ENCODE assay signal across 25 mouse cellular contexts in genomic region chr1:75797793-75798192, GRCm38 (mm10).
A peak's percentile ranks its signal among the peaks of the same experiment; 100 is the strongest.
DNase-seq lines count a peak whose midpoint lies in the region; ATAC-seq lines count a peak whose summit lies in the region.
"Had no signal": no experiment of that assay in that cellular context is flagged by ENCODE, and none has a peak within 500 bp of the region (broad histone marks: within the 10 kb centered on the region; RNA-seq: fewer than 3 reads in every experiment).

No protein-coding gene starts in this region.

- no peak for ATAC-seq in hindbrain, embryonic 13.5 days (ENCODE audit: low FRiP score)
- no peak; the same call in 1 of the 2 replicates for ATAC-seq in midbrain, embryonic 14.5 days (ENCODE audit: low FRiP score, low TSS enrichment)
- ATAC-seq in midbrain, embryonic 15.5 days (replicated peaks), result no peak
- peak; percentile 74 for ATAC-seq in forebrain, embryonic 14.5 days
- ATAC-seq in megakaryocyte progenitor cell, adult 5-6 weeks (replicated peaks; ENCODE audit: poor library complexity), result no peak
- ATAC-seq: CD4-positive, CD25-positive, alpha-beta regulatory T cell, adult 4 months; intestine, embryonic 15.5 days; liver, postnatal 0 days; lung, postnatal 0 days had no signal

- H3K4me1 ChIP-seq in hindbrain, embryonic 10.5 days (replicated peaks), result peaks cover 29% of the 10 kb centered on the region
- H3K4me1 ChIP-seq in hindbrain, embryonic 13.5 days (replicated peaks), result peaks cover 21% of the 10 kb centered on the region
- peaks cover 11% of the 10 kb centered on the region; the same call in 1 of the 2 replicates for H3K4me1 ChIP-seq in midbrain, embryonic 14.5 days (ENCODE audit: control insufficient read depth, insufficient read depth, low read length)
- H3K4me1 ChIP-seq in midbrain, embryonic 15.5 days, result peaks cover 4% of the 10 kb centered on the region
- peaks cover 13% of the 10 kb centered on the region for H3K4me1 ChIP-seq in forebrain, embryonic 14.5 days (ENCODE audit: control insufficient read depth, insufficient read depth, low read length)
- H3K4me1 ChIP-seq: intestine, embryonic 15.5 days had no signal

- DNase-seq in hindbrain, embryonic 10.5 days (ENCODE audit: low spot score), result no peak
- DNase-seq in midbrain, embryonic 14.5 days, result peak; percentile 25
- peak; percentile 68 for DNase-seq in forebrain, embryonic 14.5 days (ENCODE audit: low spot score)
- no peak for DNase-seq in yolk sac, embryonic 10.5 days (ENCODE audit: low spot score)
- DNase-seq: adrenal gland, adult 2 months; cerebellum, adult 18-20 months; cerebellum, postnatal 14 days; gastrocnemius, adult 2 months; kidney, adult 8-10 months; kidney, postnatal 10 days; liver, postnatal 0 days; right cerebral cortex, postnatal 25 days; spleen, adult 18-20 months had no signal

- 45% methylated on average over 6 of the region's 6 CpGs for WGBS in hindbrain, embryonic 10.5 days
- 32% methylated on average over 6 of the region's 6 CpGs for WGBS in hindbrain, embryonic 13.5 days
- WGBS in midbrain, embryonic 14.5 days, result 31% methylated on average over 6 of the region's 6 CpGs
- WGBS in midbrain, embryonic 15.5 days, result 20% methylated on average over 6 of the region's 6 CpGs
- WGBS in forebrain, embryonic 14.5 days, result 14% methylated on average over 6 of the region's 6 CpGs

- H3K9ac ChIP-seq in hindbrain, embryonic 13.5 days, result no peak overlapping the region; the same call in 1 of the 2 replicates
- H3K9ac ChIP-seq in midbrain, embryonic 14.5 days (replicated peaks; ENCODE audit: low read length), result no peak overlapping the region
- no peak overlapping the region for H3K9ac ChIP-seq in midbrain, embryonic 15.5 days
- H3K9ac ChIP-seq in forebrain, embryonic 14.5 days (ENCODE audit: low read length), result no peak overlapping the region
- H3K9ac ChIP-seq: embryonic facial prominence, embryonic 13.5 days; hindbrain, embryonic 12.5 days; intestine, embryonic 15.5 days; limb, embryonic 12.5 days; liver, postnatal 0 days had no signal

- peak overlapping the region; percentile 19; the same call in 1 of the 2 replicates for H3K27ac ChIP-seq in hindbrain, embryonic 10.5 days
- no peak overlapping the region for H3K27ac ChIP-seq in hindbrain, embryonic 13.5 days
- no peak overlapping the region for H3K27ac ChIP-seq in midbrain, embryonic 14.5 days (replicated peaks; ENCODE audit: low read depth, low read length)
- no peak overlapping the region for H3K27ac ChIP-seq in midbrain, embryonic 15.5 days
- no peak overlapping the region for H3K27ac ChIP-seq in forebrain, embryonic 14.5 days (ENCODE audit: low read depth, low read length)
- H3K27ac ChIP-seq: gastrocnemius, adult 2 months; hindbrain, embryonic 12.5 days; intestine, embryonic 15.5 days; limb, embryonic 12.5 days had no signal

- H3K4me3 ChIP-seq in hindbrain, embryonic 10.5 days, result no peak overlapping the region
- no peak overlapping the region for H3K4me3 ChIP-seq in hindbrain, embryonic 13.5 days
- no peak overlapping the region for H3K4me3 ChIP-seq in midbrain, embryonic 14.5 days (replicated peaks; ENCODE audit: low read depth, low read length)
- H3K4me3 ChIP-seq in midbrain, embryonic 15.5 days, result no peak overlapping the region
- no peak overlapping the region for H3K4me3 ChIP-seq in forebrain, embryonic 14.5 days (ENCODE audit: low read depth, low read length)
- H3K4me3 ChIP-seq: embryonic facial prominence, embryonic 13.5 days; erythroblast, embryonic 14.5 days; gastrocnemius, adult 2 months; hindbrain, embryonic 12.5 days; intestine, embryonic 15.5 days; limb, embryonic 12.5 days had no signal

- peaks cover 4% of the 10 kb centered on the region; the same call in 1 of the 2 replicates for H3K9me3 ChIP-seq in hindbrain, embryonic 10.5 days
- H3K9me3 ChIP-seq in hindbrain, embryonic 13.5 days, result peaks cover 5% of the 10 kb centered on the region
- no peaks in the 10 kb centered on the region for H3K9me3 ChIP-seq in midbrain, embryonic 14.5 days (ENCODE audit: control insufficient read depth, low read length)
- H3K9me3 ChIP-seq in midbrain, embryonic 15.5 days, result no peaks in the 10 kb centered on the region
- H3K9me3 ChIP-seq in forebrain, embryonic 14.5 days (replicated peaks; ENCODE audit: control insufficient read depth, low read length), result peaks cover 4% of the 10 kb centered on the region; the same call in 1 of the 2 replicates
- H3K9me3 ChIP-seq: embryonic facial prominence, embryonic 13.5 days; intestine, embryonic 15.5 days had no signal

- peaks cover 6% of the 10 kb centered on the region; the same call in 1 of the 2 replicates for H3K27me3 ChIP-seq in hindbrain, embryonic 10.5 days (ENCODE audit: insufficient read depth, poor library complexity, severe bottlenecking)
- H3K27me3 ChIP-seq in hindbrain, embryonic 13.5 days, result no peaks in the 10 kb centered on the region
- H3K27me3 ChIP-seq in midbrain, embryonic 14.5 days (ENCODE audit: control insufficient read depth, insufficient read depth, low read length), result no peaks in the 10 kb centered on the region
- no peaks in the 10 kb centered on the region for H3K27me3 ChIP-seq in midbrain, embryonic 15.5 days (replicated peaks)
- no peaks in the 10 kb centered on the region for H3K27me3 ChIP-seq in forebrain, embryonic 14.5 days (replicated peaks; ENCODE audit: control insufficient read depth, insufficient read depth, low read length)
- H3K27me3 ChIP-seq: hindbrain, embryonic 12.5 days; intestine, embryonic 15.5 days; limb, embryonic 12.5 days had no signal

- H3K36me3 ChIP-seq in hindbrain, embryonic 10.5 days, result no peaks in the 10 kb centered on the region
- H3K36me3 ChIP-seq in hindbrain, embryonic 13.5 days, result no peaks in the 10 kb centered on the region
- H3K36me3 ChIP-seq in midbrain, embryonic 14.5 days (ENCODE audit: control insufficient read depth, insufficient read depth, low read length), result no peaks in the 10 kb centered on the region
- H3K36me3 ChIP-seq in midbrain, embryonic 15.5 days (replicated peaks), result no peaks in the 10 kb centered on the region
- H3K36me3 ChIP-seq in forebrain, embryonic 14.5 days (ENCODE audit: control insufficient read depth, insufficient read depth, low read length), result no peaks in the 10 kb centered on the region
- H3K36me3 ChIP-seq: embryonic facial prominence, embryonic 13.5 days; hindbrain, embryonic 12.5 days; intestine, embryonic 15.5 days; limb, embryonic 12.5 days had no signal

- no peak overlapping the region for H3K4me2 ChIP-seq in hindbrain, embryonic 13.5 days
- H3K4me2 ChIP-seq in midbrain, embryonic 14.5 days (ENCODE audit: low read length), result no peak overlapping the region
- no peak overlapping the region for H3K4me2 ChIP-seq in midbrain, embryonic 15.5 days
- no peak overlapping the region for H3K4me2 ChIP-seq in forebrain, embryonic 14.5 days (ENCODE audit: low read length)
- H3K4me2 ChIP-seq: embryonic facial prominence, embryonic 13.5 days; heart, embryonic 11.5 days; hindbrain, embryonic 12.5 days; intestine, embryonic 15.5 days; limb, embryonic 12.5 days; liver, embryonic 11.5 days had no signal

Comparison
In these comparisons a context has a peak if more than half of its experiments do, and no peak if none do; other contexts are left out.
1. DNase-seq: peak in midbrain, embryonic 14.5 days (single experiment) and forebrain, embryonic 14.5 days (single experiment); none in hindbrain, embryonic 10.5 days (single experiment) and yolk sac, embryonic 10.5 days (single experiment).